Mouse (Mus musculus) limb, embryonic 15.5 days (tissue): ENCODE measurements around the gene St6gal1. TPM values are rescaled to one million over a fixed set of nuclear protein-coding genes. Genes with fewer than 3 reads are reported as not detected.
"Not testable (repeated sequence)": the region's sequence is repeated elsewhere in the genome, so short reads cannot be mapped to it uniquely, and the experiment has no call there.

Experiments
- ATAC-seq: fragments of 200-750 bp; cut with Nextera tagmentation; 2 replicates; pipeline ENCODE4 v1.8.0; 2017; ENCODE audit warnings: low read depth, moderate TSS enrichment; ENCODE audit not compliant: insufficient number of reproducible peaks, low FRiP score, low TSS enrichment
- H3K27ac ChIP-seq: fragments of 300-500 bp; sonication (generic); 2 replicates; pipeline ENCODE4 v1.5.1; 2015; ENCODE audit warnings: moderate library complexity, mild to moderate bottlenecking, inconsistent platforms
- H3K27me3 ChIP-seq: fragments of 300-500 bp; sonication (generic); 2 replicates; pipeline ENCODE4 v1.6.1; 2015; ENCODE audit warnings: inconsistent platforms
- H3K36me3 ChIP-seq: fragments of 300-500 bp; sonication (generic); 2 replicates; pipeline ENCODE4 v1.6.1; 2015; ENCODE audit warnings: inconsistent platforms
- H3K4me1 ChIP-seq: fragments of 300-500 bp; sonication (generic); 2 replicates; pipeline ENCODE4 v1.6.1; 2015; ENCODE audit warnings: inconsistent platforms
- H3K4me2 ChIP-seq: fragments of 300-500 bp; sonication (generic); 2 replicates; pipeline ENCODE4 v1.6.1; 2015; ENCODE audit warnings: mild to moderate bottlenecking, inconsistent platforms
- H3K4me3 ChIP-seq: fragments of 300-500 bp; sonication (generic); 2 replicates; pipeline ENCODE4 v1.5.1; 2015; ENCODE audit warnings: mild to moderate bottlenecking, inconsistent platforms
- H3K9ac ChIP-seq: fragments of 300-500 bp; sonication (generic); 2 replicates; pipeline ENCODE4 v1.6.1; 2015; ENCODE audit warnings: inconsistent platforms
- H3K9me3 ChIP-seq: fragments of 300-500 bp; sonication (generic); 2 replicates; pipeline ENCODE4 v1.6.1; 2016; ENCODE audit warnings: inconsistent platforms
- WGBS: fragments of 180-500 bp; shearing (Covaris S2); methylation state at CpG from one replicate; pipeline ENCODE4 v1.1.7; 2015; 5-methylcytosine and 5-hydroxymethylcytosine counted together
- polyA plus RNA-seq: library from polyadenylated mRNA; unstranded; fragments of >200 nt; fragmentation: Nextera tagmentation; extraction: Ambion mirVana; gene quantifications from 2 replicates; pipeline ENCODE4 v1.2.1, GENCODE M21; 2015

St6gal1 gene
- 13.6 and 13.7 TPM in 2 replicates for polyA plus RNA-seq

- Histone ChIP-seq H3K27ac (peak within 1 kb of the TSS; percentile 88), H3K36me3 (no peaks in the 10 kb centered on the region), H3K27me3 (no peaks in the 10 kb centered on the region), H3K9me3 (no peaks in the 10 kb centered on the region), H3K4me2 (peak within 1 kb of the TSS; percentile 91), H3K4me1 (peaks cover 30% of the 10 kb centered on the region), H3K9ac (peak within 1 kb of the TSS; percentile 77), H3K4me3 (peak within 1 kb of the TSS; percentile 73)
- peak; percentile 32; the same call in 1 of the 2 replicates for ATAC-seq
- 0% methylated on average over 20 of the region's 20 CpGs for WGBS
These were observed at the start of gene St6gal1 for GRCm38 (mm10) chr16:23224671-23225068. St6gal1 (plus strand) TSS chr16:23224740.

- no peak overlapping the region for H3K27ac ChIP-seq
- no peaks in the 10 kb centered on the region for H3K9me3 ChIP-seq
- no peak overlapping the region for H3K4me2 ChIP-seq
- H3K4me3 ChIP-seq: no peak overlapping the region
- H3K36me3 ChIP-seq: no peaks in the 10 kb centered on the region
- 87% methylated on average over 5 of the region's 5 CpGs for WGBS
- no peaks in the 10 kb centered on the region for H3K4me1 ChIP-seq
- ATAC-seq: no peak
- no peaks in the 10 kb centered on the region for H3K27me3 ChIP-seq
- no peak overlapping the region for H3K9ac ChIP-seq
These were observed 49.7 kb upstream of the St6gal1 start for GRCm38 (mm10) chr16:23174855-23175254.

- Histone ChIP-seq H3K4me3 (no peak overlapping the region), H3K27me3 (no peaks in the 10 kb centered on the region), H3K9me3 (no peaks in the 10 kb centered on the region), H3K9ac (no peak overlapping the region), H3K36me3 (no peaks in the 10 kb centered on the region), H3K4me1 (no peaks in the 10 kb centered on the region), H3K4me2 (no peak overlapping the region), H3K27ac (no peak overlapping the region)
- no peak for ATAC-seq
- 53% methylated on average over 3 of the region's 3 CpGs for whole genome bisulfite sequencing
These were observed 48.6 kb upstream of the St6gal1 start for GRCm38 (mm10) chr16:23175956-23176355.

GRCm38 (mm10) chr16:23177856-23178255 lies 46.7 kb upstream of the St6gal1 start:
- no peak for ATAC-seq
- Histone ChIP-seq H3K9ac (no peak overlapping the region), H3K4me1 (no peaks in the 10 kb centered on the region), H3K27me3 (no peaks in the 10 kb centered on the region), H3K27ac (no peak overlapping the region), H3K9me3 (no peaks in the 10 kb centered on the region), H3K4me3 (no peak overlapping the region), H3K4me2 (no peak overlapping the region), H3K36me3 (no peaks in the 10 kb centered on the region)
- WGBS: 88% methylated on average over 2 of the region's 2 CpGs

GRCm38 (mm10) chr16:23178796-23179195 lies 45.7 kb upstream of the St6gal1 start:
- no peak for ATAC-seq
- Histone ChIP-seq H3K27ac (no peak overlapping the region), H3K9me3 (no peaks in the 10 kb centered on the region), H3K9ac (no peak overlapping the region), H3K4me1 (no peaks in the 10 kb centered on the region), H3K27me3 (no peaks in the 10 kb centered on the region), H3K36me3 (no peaks in the 10 kb centered on the region), H3K4me2 (no peak overlapping the region), H3K4me3 (no peak overlapping the region)
- 90% methylated on average over 5 of the region's 5 CpGs for WGBS

- not testable (repeated sequence) for H3K27me3 ChIP-seq, H3K27ac ChIP-seq, ATAC-seq, H3K9ac ChIP-seq, H3K9me3 ChIP-seq, H3K4me2 ChIP-seq, H3K36me3 ChIP-seq, H3K4me3 ChIP-seq, H3K4me1 ChIP-seq
- 89% methylated on average over 18 of the region's 18 CpGs for WGBS
These were observed 45.1 kb upstream of the St6gal1 start for GRCm38 (mm10) chr16:23179436-23179835.

GRCm38 (mm10) chr16:23181054-23181453 lies 43.5 kb upstream of the St6gal1 start:
- no peaks in the 10 kb centered on the region for H3K4me1 ChIP-seq

GRCm38 (mm10) chr16:23181487-23181886 lies 43.1 kb upstream of the St6gal1 start:
- Histone ChIP-seq H3K36me3 (no peaks in the 10 kb centered on the region), H3K4me2 (no peak overlapping the region), H3K27me3 (no peaks in the 10 kb centered on the region), H3K9ac (no peak overlapping the region), H3K4me1 (no peaks in the 10 kb centered on the region), H3K27ac (no peak overlapping the region), H3K9me3 (no peaks in the 10 kb centered on the region), H3K4me3 (no peak overlapping the region)
- ATAC-seq: no peak
- WGBS: 71% methylated on average over 3 of the region's 3 CpGs

More at GRCm38 (mm10) chr16:23181054-23181453, 43.5 kb upstream of the St6gal1 start:
- no peak overlapping the region for H3K4me3 ChIP-seq
- H3K27me3 ChIP-seq: no peaks in the 10 kb centered on the region
- H3K9ac ChIP-seq: no peak overlapping the region
- no peaks in the 10 kb centered on the region for H3K9me3 ChIP-seq
- H3K27ac ChIP-seq: no peak overlapping the region
- H3K4me2 ChIP-seq: no peak overlapping the region
- ATAC-seq: no peak
- WGBS: 64% methylated on average over 4 of the region's 4 CpGs
- no peaks in the 10 kb centered on the region for H3K36me3 ChIP-seq

- WGBS: 79% methylated on average over 1 of the region's 1 CpGs
- no peak overlapping the region for H3K4me2 ChIP-seq
- no peaks in the 10 kb centered on the region for H3K4me1 ChIP-seq
- no peak for ATAC-seq
- no peaks in the 10 kb centered on the region for H3K27me3 ChIP-seq
- no peaks in the 10 kb centered on the region for H3K9me3 ChIP-seq
- H3K36me3 ChIP-seq: no peaks in the 10 kb centered on the region
- H3K9ac ChIP-seq: no peak overlapping the region
- no peak overlapping the region for H3K4me3 ChIP-seq
- no peak overlapping the region for H3K27ac ChIP-seq
These were observed 42.5 kb upstream of the St6gal1 start for GRCm38 (mm10) chr16:23181942-23182597.

- Histone ChIP-seq H3K4me1 (no peaks in the 10 kb centered on the region), H3K4me2 (no peak overlapping the region), H3K9ac (no peak overlapping the region), H3K27me3 (no peaks in the 10 kb centered on the region), H3K4me3 (no peak overlapping the region), H3K27ac (no peak overlapping the region), H3K9me3 (no peaks in the 10 kb centered on the region), H3K36me3 (no peaks in the 10 kb centered on the region)
- ATAC-seq: no peak
- WGBS: 80% methylated on average over 2 of the region's 2 CpGs
These were observed 38.7 kb upstream of the St6gal1 start for GRCm38 (mm10) chr16:23185824-23186223.

- Histone ChIP-seq H3K27me3 (no peaks in the 10 kb centered on the region), H3K4me2 (no peak overlapping the region), H3K36me3 (no peaks in the 10 kb centered on the region), H3K9me3 (no peaks in the 10 kb centered on the region), H3K4me3 (no peak overlapping the region), H3K27ac (no peak overlapping the region), H3K4me1 (no peaks in the 10 kb centered on the region), H3K9ac (no peak overlapping the region)
- ATAC-seq: no peak
- 68% methylated on average over 4 of the region's 4 CpGs for whole genome bisulfite sequencing
These were observed 38.1 kb upstream of the St6gal1 start for GRCm38 (mm10) chr16:23186418-23186817.

GRCm38 (mm10) chr16:23187983-23188382 lies 36.6 kb upstream of the St6gal1 start:
- H3K27me3 ChIP-seq: no peaks in the 10 kb centered on the region
- WGBS: 77% methylated on average over 7 of the region's 7 CpGs
- H3K9me3 ChIP-seq: no peaks in the 10 kb centered on the region
- no peak overlapping the region for H3K27ac ChIP-seq
- H3K9ac ChIP-seq: no peak overlapping the region
- ATAC-seq: no peak
- no peaks in the 10 kb centered on the region for H3K36me3 ChIP-seq
- H3K4me3 ChIP-seq: no peak overlapping the region
- no peak overlapping the region for H3K4me2 ChIP-seq
- no peaks in the 10 kb centered on the region for H3K4me1 ChIP-seq

GRCm38 (mm10) chr16:23189612-23190011 lies 34.9 kb upstream of the St6gal1 start:
- no peak overlapping the region for H3K27ac ChIP-seq
- no peak overlapping the region for H3K9ac ChIP-seq
- H3K4me3 ChIP-seq: no peak overlapping the region
- no peaks in the 10 kb centered on the region for H3K9me3 ChIP-seq
- no peak for ATAC-seq
- WGBS: 78% methylated on average over 1 of the region's 1 CpGs
- no peaks in the 10 kb centered on the region for H3K4me1 ChIP-seq
- no peak overlapping the region for H3K4me2 ChIP-seq
- H3K27me3 ChIP-seq: no peaks in the 10 kb centered on the region
- no peaks in the 10 kb centered on the region for H3K36me3 ChIP-seq
